Mouse (Mus musculus) hindbrain, embryonic 11.5 days (tissue): ENCODE data around the gene Gm20479. TPM values are rescaled to one million over a fixed set of nuclear protein-coding genes. Genes with fewer than 3 reads are reported as not detected.
A peak's percentile ranks its signal among the peaks of the same experiment; 100 is the strongest.

ENCODE experiments used
- ATAC-seq: fragments of 200-750 bp; cut with Nextera tagmentation; 2 replicates; pipeline ENCODE4 v1.8.0; 2017; ENCODE audit warnings: mild to moderate bottlenecking, moderate TSS enrichment, moderate library complexity; ENCODE audit not compliant: low FRiP score
- DNase-seq: peaks from one replicate; pipeline ENCODE4 v3.0.0-alpha.2; 2015; ENCODE audit warnings: low spot score
- H3K27ac ChIP-seq: fragments of 300-500 bp; sonication (generic); 2 replicates; pipeline ENCODE4 v1.5.1; 2014; ENCODE audit warnings: mild to moderate bottlenecking, low read depth, low read length
- H3K27me3 ChIP-seq: fragments of 300-500 bp; sonication (generic); 2 replicates; pipeline ENCODE4 v1.6.1; 2014; ENCODE audit warnings: mild to moderate bottlenecking, low read length, moderate library complexity, mixed read lengths; ENCODE audit not compliant: control insufficient read depth, insufficient read depth
- H3K36me3 ChIP-seq: fragments of 300-500 bp; sonication (generic); 2 replicates; pipeline ENCODE4 v1.6.1; 2014; ENCODE audit warnings: mild to moderate bottlenecking, low read length, moderate library complexity, mixed read lengths; ENCODE audit not compliant: control insufficient read depth, insufficient read depth
- H3K4me1 ChIP-seq: fragments of 300-500 bp; sonication (generic); replicated peaks from 2 replicates; pipeline ENCODE4 v1.6.1; 2014; ENCODE audit warnings: low read length, mixed read lengths; ENCODE audit not compliant: control insufficient read depth, insufficient read depth
- H3K4me2 ChIP-seq: fragments of 300-500 bp; sonication (generic); replicated peaks from 2 replicates; pipeline ENCODE4 v1.6.1; 2014; ENCODE audit warnings: mild to moderate bottlenecking, low read depth, low read length
- H3K4me3 ChIP-seq: fragments of 300-500 bp; sonication (generic); 2 replicates; pipeline ENCODE4 v1.5.1; 2014; ENCODE audit warnings: low read depth, low read length
- H3K9ac ChIP-seq: fragments of 300-500 bp; sonication (generic); 2 replicates; pipeline ENCODE4 v1.6.1; 2014; ENCODE audit warnings: low read depth, low read length
- H3K9me3 ChIP-seq: fragments of 300-500 bp; sonication (generic); 2 replicates; pipeline ENCODE4 v1.6.1; 2016; ENCODE audit warnings: low read length; ENCODE audit not compliant: control insufficient read depth
- WGBS: fragments of 180-500 bp; shearing (Covaris S2); extraction: QIAGEN DNeasy Blood & Tissue Kit; methylation state at CpG from one replicate; pipeline ENCODE4 v1.1.7; 2014; 5-methylcytosine and 5-hydroxymethylcytosine counted together
- polyA plus RNA-seq: library from polyadenylated mRNA; unstranded; fragments of >200 nt; fragmentation: Nextera tagmentation; extraction: Ambion mirVana; gene quantifications from 2 replicates; pipeline ENCODE4 v1.2.1, GENCODE M21; 2014

Gene Gm20479
- polyA plus RNA-seq, 1 experiment from 2014 or later = 0.57 TPM

DNA sequence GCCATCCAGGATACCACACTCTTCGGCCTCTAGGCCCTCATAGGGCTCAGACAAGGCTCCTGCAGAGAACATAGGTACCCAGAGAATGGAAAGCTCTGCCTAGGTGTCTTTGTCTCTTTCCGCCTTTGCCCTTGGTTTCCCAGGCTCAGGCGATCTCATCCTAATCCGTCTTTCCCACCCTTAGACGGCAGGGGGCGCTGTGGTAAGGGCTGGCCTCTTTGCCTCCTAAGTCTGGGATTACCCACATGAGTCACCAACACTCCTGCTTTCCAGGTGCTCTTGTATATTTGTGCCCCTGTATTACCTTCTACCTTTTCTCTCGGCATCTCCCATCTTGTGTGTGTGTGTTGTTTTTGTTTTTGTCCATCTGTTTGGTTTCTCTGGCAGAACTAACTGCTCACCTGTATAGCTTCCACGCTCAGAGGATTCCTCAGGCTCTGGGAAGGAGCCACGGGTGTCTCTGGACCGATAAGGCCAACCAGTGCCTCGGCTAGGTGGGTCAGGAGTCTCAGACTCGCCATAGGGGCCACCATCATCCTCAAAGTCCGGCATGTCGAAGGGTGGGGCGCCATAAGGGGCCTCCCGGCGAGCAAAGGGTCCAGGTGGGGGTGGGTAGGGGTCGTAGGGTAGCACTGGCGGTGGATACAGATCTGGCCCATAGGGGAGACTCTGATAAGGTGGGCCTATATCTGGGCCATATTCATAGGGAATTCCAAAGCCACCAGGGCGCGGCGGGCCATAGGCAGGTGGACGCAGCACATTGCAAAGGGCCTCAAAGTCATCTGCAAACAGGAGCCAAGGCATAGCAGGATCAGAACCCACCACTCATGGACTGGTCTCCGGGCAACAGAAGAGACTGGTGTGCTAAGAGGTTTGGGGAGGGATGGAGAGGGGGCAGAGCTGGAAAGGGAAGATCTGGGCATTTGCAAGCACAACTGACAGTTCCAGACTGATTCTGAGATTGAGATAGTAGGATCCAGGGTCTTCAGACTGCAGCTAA, 50.8 kb downstream of the Gm20479 start:
- Histone ChIP-seq H3K27me3 (peaks cover 13% of the 10 kb centered on the region; the same call in 1 of the 2 replicates), H3K4me2 (no peak overlapping the region), H3K4me1 (peaks cover 2% of the 10 kb centered on the region), H3K4me3 (no peak overlapping the region), H3K9me3 (no peaks in the 10 kb centered on the region), H3K9ac (no peak overlapping the region), H3K36me3 (no peaks in the 10 kb centered on the region), H3K27ac (no peak overlapping the region)
- DNase-seq (peak; percentile 60), ATAC-seq (no peak)
- WGBS = 80% methylated on average over 24 of the region's 24 CpGs

DNA sequence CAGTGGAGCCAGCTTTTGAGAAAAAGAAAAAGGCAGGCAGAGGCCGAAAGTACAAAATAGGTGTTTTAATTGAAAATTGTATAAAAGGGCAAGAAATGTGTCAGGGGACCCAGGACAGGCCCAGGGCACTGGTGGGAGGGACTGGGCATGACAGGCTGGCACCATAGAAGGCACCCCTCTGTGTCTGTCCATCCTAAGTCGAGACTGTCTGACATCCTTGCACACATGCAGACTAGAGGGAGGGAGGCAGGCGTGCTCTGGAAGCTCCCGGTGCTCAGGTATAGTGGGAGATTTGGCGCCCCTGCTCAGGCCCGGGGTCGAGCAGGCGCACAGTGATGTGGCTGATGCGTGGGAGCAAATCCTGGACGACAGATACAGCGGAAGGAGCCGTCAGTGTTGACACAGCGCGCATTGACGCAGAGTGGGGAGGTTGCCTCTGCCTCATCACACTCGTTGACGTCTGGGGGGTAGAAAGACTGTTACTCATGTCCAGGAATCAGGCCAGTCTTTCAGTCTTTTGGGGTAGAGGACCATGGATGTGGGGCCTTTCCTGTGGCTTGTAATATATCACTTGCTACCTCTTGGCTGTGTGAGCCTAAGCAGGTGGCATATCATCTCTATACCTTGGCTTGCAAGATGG, 52.0 kb downstream of the Gm20479 start:
- Histone ChIP-seq H3K4me3 (no peak overlapping the region), H3K27me3 (peaks cover 9% of the 10 kb centered on the region; the same call in 1 of the 2 replicates), H3K4me2 (no peak overlapping the region), H3K9me3 (no peaks in the 10 kb centered on the region), H3K27ac (no peak overlapping the region), H3K36me3 (no peaks in the 10 kb centered on the region), H3K4me1 (peaks cover 1% of the 10 kb centered on the region; the same call in 1 of the 2 replicates), H3K9ac (no peak overlapping the region)
- 86% methylated on average over 17 of the region's 17 CpGs for WGBS
- ATAC-seq (no peak), DNase-seq (no peak)

Other genes starting within 250 kb of the Gm20479 start
- not detected in 2 replicates for gene Cyp2f2, start 237.5 kb downstream of the Gm20479 start, polyA plus RNA-seq
- 0.11 TPM in 1 of 2 replicates, not detected in the other for gene Cyp2t4, start 203.7 kb downstream of the Gm20479 start, polyA plus RNA-seq
- 37.2 and 43.2 TPM in 2 replicates for gene Egln2, start 190.6 kb downstream of the Gm20479 start, polyA plus RNA-seq
- 68.9 and 75.4 TPM in 2 replicates for gene Rab4b, start 178.5 kb downstream of the Gm20479 start, polyA plus RNA-seq
- gene Gm21983, start 176.3 kb downstream of the Gm20479 start, polyA plus RNA-seq = 0.39 TPM in 1 of 2 replicates, not detected in the other
- 3.4 and 3.7 TPM in 2 replicates for gene Mia, start 176.3 kb downstream of the Gm20479 start, polyA plus RNA-seq
- gene BC024978, start 161.6 kb downstream of the Gm20479 start, polyA plus RNA-seq = 3.4 and 4.1 TPM in 2 replicates
- 333 and 349 TPM in 2 replicates for gene Snrpa, start 161.1 kb downstream of the Gm20479 start, polyA plus RNA-seq
- gene Itpkc, start 128.8 kb downstream of the Gm20479 start, polyA plus RNA-seq = 5.0 and 6.7 TPM in 2 replicates
- 13.9 and 18.4 TPM in 2 replicates for gene Coq8b, start 124.4 kb downstream of the Gm20479 start, polyA plus RNA-seq
- 19.8 and 22.7 TPM in 2 replicates for gene Numbl, start 99.0 kb downstream of the Gm20479 start, polyA plus RNA-seq
- 2.4 and 3.9 TPM in 2 replicates for gene Ltbp4, start 19.7 kb downstream of the Gm20479 start, polyA plus RNA-seq
- 51.5 and 56.7 TPM in 2 replicates for gene Shkbp1, start 1.4 kb downstream of the Gm20479 start, polyA plus RNA-seq
- gene Sptbn4, start 90.3 kb upstream of the Gm20479 start, polyA plus RNA-seq = 0.20 and 0.57 TPM in 2 replicates
- 34.8 and 35.4 TPM in 2 replicates for gene Blvrb, start 90.6 kb upstream of the Gm20479 start, polyA plus RNA-seq
- gene Sertad3, start 116.3 kb upstream of the Gm20479 start, polyA plus RNA-seq = 20.7 and 22.2 TPM in 2 replicates
- 18.4 and 21.0 TPM in 2 replicates for gene Sertad1, start 129.5 kb upstream of the Gm20479 start, polyA plus RNA-seq
- 0.53 and 1.0 TPM in 2 replicates for gene Prx, start 141.9 kb upstream of the Gm20479 start, polyA plus RNA-seq
- 0.21 and 0.96 TPM in 2 replicates for gene Hipk4, start 165.8 kb upstream of the Gm20479 start, polyA plus RNA-seq
- gene Pld3, start 195.8 kb upstream of the Gm20479 start, polyA plus RNA-seq = 72.1 and 72.9 TPM in 2 replicates
- 22.4 and 24.5 TPM in 2 replicates for gene 2310022A10Rik, start 195.8 kb upstream of the Gm20479 start, polyA plus RNA-seq
- 67.5 and 71.7 TPM in 2 replicates for gene Akt2, start 234.1 kb upstream of the Gm20479 start, polyA plus RNA-seq